Mouse (Mus musculus): ENCODE data around the gene Kif21a. TPM values are rescaled to one million over a fixed set of nuclear protein-coding genes. Genes with fewer than 3 reads are reported as not detected.

The Kif21a gene
- polyA plus RNA-seq, 1 experiment from 2014 or later: 9.2 TPM

GRCm38 (mm10) chr15:91047627-91048026 is 2.1 kb downstream of the Kif21a start:
- Histone ChIP-seq H3K4me3 (no peak overlapping the region), H3K27ac (replicated peaks) (no peak overlapping the region), H3K36me3 (replicated peaks) (no peaks in the 10 kb centered on the region), H3K4me1 (peaks cover 14% of the 10 kb centered on the region), H3K9me3 (no peaks in the 10 kb centered on the region), H3K27me3 (replicated peaks; ENCODE audit: low read depth, poor library complexity, severe bottlenecking) (0 out of 2 replicates have a peak, but pooled peaks cover 8% of the 10 kb centered on the region)
- WGBS: 85% methylated on average over 11 of the region's 11 CpGs
- DNase-seq (ENCODE audit: low spot score): no peak

- no peak overlapping the region for H3K4me3 ChIP-seq
- 0 out of 2 replicates have a peak, but pooled peaks cover 8% of the 10 kb centered on the region for H3K27me3 ChIP-seq (replicated peaks; ENCODE audit: low read depth, poor library complexity, severe bottlenecking)
- H3K4me1 ChIP-seq: peaks cover 14% of the 10 kb centered on the region
- no peaks in the 10 kb centered on the region for H3K9me3 ChIP-seq
- 79% methylated on average over 8 of the region's 8 CpGs for WGBS
- H3K27ac ChIP-seq (replicated peaks): no peak overlapping the region
- H3K36me3 ChIP-seq (replicated peaks): no peaks in the 10 kb centered on the region
- no peak for DNase-seq (ENCODE audit: low spot score)
These were observed 3.2 kb downstream of the Kif21a start for GRCm38 (mm10) chr15:91046506-91046905.

GRCm38 (mm10) chr15:91043263-91043662 is 6.5 kb downstream of the Kif21a start:
- Histone ChIP-seq H3K36me3 (replicated peaks) (no peaks in the 10 kb centered on the region), H3K4me1 (no peaks in the 10 kb centered on the region), H3K4me3 (no peak overlapping the region), H3K9me3 (no peaks in the 10 kb centered on the region), H3K27me3 (replicated peaks; ENCODE audit: low read depth, poor library complexity, severe bottlenecking) (no peaks in the 10 kb centered on the region), H3K27ac (replicated peaks) (no peak overlapping the region)
- DNase-seq (ENCODE audit: low spot score): no peak
- 93% methylated on average over 4 of the region's 4 CpGs for WGBS

- H3K4me3 ChIP-seq: no peak overlapping the region
- H3K27me3 ChIP-seq (replicated peaks; ENCODE audit: low read depth, poor library complexity, severe bottlenecking): no peaks in the 10 kb centered on the region
- H3K9me3 ChIP-seq: no peaks in the 10 kb centered on the region
- no peak for DNase-seq (ENCODE audit: low spot score)
- 0 out of 2 replicates have a peak, but pooled peaks cover 3% of the 10 kb centered on the region for H3K4me1 ChIP-seq
- H3K36me3 ChIP-seq (replicated peaks): 0 out of 2 replicates have a peak, but pooled peaks cover 4% of the 10 kb centered on the region
- H3K27ac ChIP-seq (replicated peaks): no peak overlapping the region
- 89% methylated on average over 5 of the region's 5 CpGs for WGBS
These were observed 10.9 kb downstream of the Kif21a start for GRCm38 (mm10) chr15:91038860-91039259.

GRCm38 (mm10) chr15:91034090-91034489 is 15.7 kb downstream of the Kif21a start:
- 0 out of 2 replicates have a peak, but pooled peaks cover 3% of the 10 kb centered on the region for H3K4me1 ChIP-seq
- WGBS: 55% methylated on average over 4 of the region's 4 CpGs
- no peak for DNase-seq (ENCODE audit: low spot score)
- H3K9me3 ChIP-seq: 0 out of 2 replicates have a peak, but pooled peaks cover 4% of the 10 kb centered on the region
- H3K27me3 ChIP-seq (replicated peaks; ENCODE audit: low read depth, poor library complexity, severe bottlenecking): no peaks in the 10 kb centered on the region
- peaks cover 14% of the 10 kb centered on the region for H3K36me3 ChIP-seq (replicated peaks)
- no peak overlapping the region for H3K4me3 ChIP-seq
- no peak overlapping the region for H3K27ac ChIP-seq (replicated peaks)

- DNase-seq (ENCODE audit: low spot score): no peak
- Histone ChIP-seq H3K27me3 (replicated peaks; ENCODE audit: low read depth, poor library complexity, severe bottlenecking) (no peaks in the 10 kb centered on the region), H3K4me1 (0 out of 2 replicates have a peak, but pooled peaks cover 3% of the 10 kb centered on the region), H3K27ac (replicated peaks) (no peak overlapping the region), H3K4me3 (no peak overlapping the region), H3K36me3 (replicated peaks) (peaks cover 14% of the 10 kb centered on the region), H3K9me3 (0 out of 2 replicates have a peak, but pooled peaks cover 4% of the 10 kb centered on the region)
- 88% methylated on average over 6 of the region's 6 CpGs for WGBS
These were observed 16.2 kb downstream of the Kif21a start for GRCm38 (mm10) chr15:91033529-91033928.

GRCm38 (mm10) chr15:91028962-91029361 is 20.8 kb downstream of the Kif21a start:
- DNase-seq (ENCODE audit: low spot score): no peak
- Histone ChIP-seq H3K27ac (replicated peaks) (no peak overlapping the region), H3K27me3 (replicated peaks; ENCODE audit: low read depth, poor library complexity, severe bottlenecking) (no peaks in the 10 kb centered on the region), H3K4me3 (no peak overlapping the region), H3K9me3 (0 out of 2 replicates have a peak, but pooled peaks cover 4% of the 10 kb centered on the region), H3K4me1 (no peaks in the 10 kb centered on the region), H3K36me3 (replicated peaks) (peaks cover 10% of the 10 kb centered on the region)
- 90% methylated on average over 10 of the region's 10 CpGs for WGBS

GRCm38 (mm10) chr15:91028494-91028893 is 21.3 kb downstream of the Kif21a start:
- Histone ChIP-seq H3K36me3 (replicated peaks) (peaks cover 10% of the 10 kb centered on the region), H3K4me3 (no peak overlapping the region), H3K27me3 (replicated peaks; ENCODE audit: low read depth, poor library complexity, severe bottlenecking) (no peaks in the 10 kb centered on the region), H3K27ac (replicated peaks) (no peak overlapping the region), H3K4me1 (no peaks in the 10 kb centered on the region), H3K9me3 (0 out of 2 replicates have a peak, but pooled peaks cover 4% of the 10 kb centered on the region)
- DNase-seq (ENCODE audit: low spot score): no peak
- WGBS: 60% methylated on average over 10 of the region's 10 CpGs

- peaks cover 3% of the 10 kb centered on the region; the same call in 1 of the 2 replicates for H3K9me3 ChIP-seq
- no peak overlapping the region for H3K4me3 ChIP-seq
- DNase-seq (ENCODE audit: low spot score): no peak
- 0 out of 2 replicates have a peak overlapping the region, but pooled peaks have one; percentile 35 for H3K27ac ChIP-seq (replicated peaks)
- H3K36me3 ChIP-seq (replicated peaks): peaks cover 5% of the 10 kb centered on the region; the same call in 1 of the 2 replicates
- no peaks in the 10 kb centered on the region for H3K27me3 ChIP-seq (replicated peaks; ENCODE audit: low read depth, poor library complexity, severe bottlenecking)
- 74% methylated on average over 8 of the region's 8 CpGs for WGBS
- H3K4me1 ChIP-seq: peaks cover 15% of the 10 kb centered on the region
These were observed 27.5 kb downstream of the Kif21a start for GRCm38 (mm10) chr15:91022276-91022675.

GRCm38 (mm10) chr15:91018861-91019187 is 30.9 kb downstream of the Kif21a start:
- WGBS: 50% methylated on average over 3 of the region's 3 CpGs
- H3K36me3 ChIP-seq (replicated peaks): peaks cover 5% of the 10 kb centered on the region; the same call in 1 of the 2 replicates
- H3K4me3 ChIP-seq: no peak overlapping the region
- H3K9me3 ChIP-seq: peaks cover 3% of the 10 kb centered on the region; the same call in 1 of the 2 replicates
- no peaks in the 10 kb centered on the region for H3K27me3 ChIP-seq (replicated peaks; ENCODE audit: low read depth, poor library complexity, severe bottlenecking)
- peak overlapping the region; percentile 84 for H3K27ac ChIP-seq (replicated peaks)
- DNase-seq (ENCODE audit: low spot score): no peak
- H3K4me1 ChIP-seq: peaks cover 17% of the 10 kb centered on the region

GRCm38 (mm10) chr15:91018161-91018860 is 31.4 kb downstream of the Kif21a start:
- H3K36me3 ChIP-seq (replicated peaks): peaks cover 5% of the 10 kb centered on the region; the same call in 1 of the 2 replicates
- H3K4me3 ChIP-seq: peak overlapping the region; percentile 30
- 24% methylated on average over 9 of the region's 9 CpGs for WGBS
- H3K4me1 ChIP-seq: peaks cover 19% of the 10 kb centered on the region
- peak; percentile 44 for DNase-seq (ENCODE audit: low spot score)
- no peaks in the 10 kb centered on the region for H3K27me3 ChIP-seq (replicated peaks; ENCODE audit: low read depth, poor library complexity, severe bottlenecking)
- peak overlapping the region; percentile 84 for H3K27ac ChIP-seq (replicated peaks)
- H3K9me3 ChIP-seq: peaks cover 3% of the 10 kb centered on the region; the same call in 1 of the 2 replicates

- H3K9me3 ChIP-seq: peaks cover 3% of the 10 kb centered on the region; the same call in 1 of the 2 replicates
- DNase-seq (ENCODE audit: low spot score): peak; percentile 45
- H3K27ac ChIP-seq (replicated peaks): peak overlapping the region; percentile 84
- WGBS: 37% methylated on average over 23 of the region's 23 CpGs
- H3K27me3 ChIP-seq (replicated peaks; ENCODE audit: low read depth, poor library complexity, severe bottlenecking): no peaks in the 10 kb centered on the region
- peak overlapping the region; percentile 30 for H3K4me3 ChIP-seq
- peaks cover 5% of the 10 kb centered on the region; the same call in 1 of the 2 replicates for H3K36me3 ChIP-seq (replicated peaks)
- H3K4me1 ChIP-seq: peaks cover 27% of the 10 kb centered on the region
These were observed 32.2 kb downstream of the Kif21a start for GRCm38 (mm10) chr15:91017261-91018160.
